Mouse (Mus musculus): ENCODE results near the gene Ppp1r1b. TPM values are rescaled to one million over a fixed set of nuclear protein-coding genes. Genes with fewer than 3 reads are reported as not detected.

Ppp1r1b gene
- polyA plus RNA-seq, 1 experiment from 2014 or later = 91.7 TPM

GRCm38 (mm10) chr11:98385638-98386585 lies 37.7 kb downstream of the Ppp1r1b start, which contains the start of gene Pnmt:
Gene Pnmt (plus strand): TSS chr11:98386450.
- no peak for ATAC-seq
- Histone ChIP-seq H3K4me1 (ENCODE audit: control insufficient read depth, insufficient read depth, low read length) (peaks cover 4% of the 10 kb centered on the region; the same call in 1 of the 2 replicates), H3K27me3 (replicated peaks; ENCODE audit: control insufficient read depth, insufficient read depth, low read length) (peaks cover 17% of the 10 kb centered on the region)

GRCm38 (mm10) chr11:98386596-98386995 lies 38.4 kb downstream of the Ppp1r1b start:
- 9% methylated on average over 24 of the region's 24 CpGs for WGBS
- Histone ChIP-seq H3K4me1 (ENCODE audit: control insufficient read depth, insufficient read depth, low read length) (peaks cover 7% of the 10 kb centered on the region; the same call in 1 of the 2 replicates), H3K4me3 (ENCODE audit: low read length) (no peak overlapping the region), H3K9ac (ENCODE audit: low read depth, low read length) (no peak overlapping the region), H3K27me3 (replicated peaks; ENCODE audit: control insufficient read depth, insufficient read depth, low read length) (peaks cover 17% of the 10 kb centered on the region), H3K36me3 (ENCODE audit: control insufficient read depth, insufficient read depth, low read length) (no peaks in the 10 kb centered on the region), H3K9me3 (ENCODE audit: control insufficient read depth, low read length) (no peaks in the 10 kb centered on the region), H3K27ac (ENCODE audit: low read length) (no peak overlapping the region), H3K4me2 (ENCODE audit: low read depth, low read length) (no peak overlapping the region)
- ATAC-seq = no peak

More at GRCm38 (mm10) chr11:98385638-98386585, 37.7 kb downstream of the Ppp1r1b start, which contains the start of gene Pnmt:
- Histone ChIP-seq H3K4me2 (ENCODE audit: low read depth, low read length) (no peak within 1 kb of the TSS), H3K9me3 (ENCODE audit: control insufficient read depth, low read length) (no peaks in the 10 kb centered on the region), H3K4me3 (ENCODE audit: low read length) (no peak within 1 kb of the TSS), H3K36me3 (ENCODE audit: control insufficient read depth, insufficient read depth, low read length) (no peaks in the 10 kb centered on the region), H3K27ac (ENCODE audit: low read length) (no peak within 1 kb of the TSS), H3K9ac (ENCODE audit: low read depth, low read length) (no peak within 1 kb of the TSS)
- 51% methylated on average over 25 of the region's 25 CpGs for WGBS

DNA sequence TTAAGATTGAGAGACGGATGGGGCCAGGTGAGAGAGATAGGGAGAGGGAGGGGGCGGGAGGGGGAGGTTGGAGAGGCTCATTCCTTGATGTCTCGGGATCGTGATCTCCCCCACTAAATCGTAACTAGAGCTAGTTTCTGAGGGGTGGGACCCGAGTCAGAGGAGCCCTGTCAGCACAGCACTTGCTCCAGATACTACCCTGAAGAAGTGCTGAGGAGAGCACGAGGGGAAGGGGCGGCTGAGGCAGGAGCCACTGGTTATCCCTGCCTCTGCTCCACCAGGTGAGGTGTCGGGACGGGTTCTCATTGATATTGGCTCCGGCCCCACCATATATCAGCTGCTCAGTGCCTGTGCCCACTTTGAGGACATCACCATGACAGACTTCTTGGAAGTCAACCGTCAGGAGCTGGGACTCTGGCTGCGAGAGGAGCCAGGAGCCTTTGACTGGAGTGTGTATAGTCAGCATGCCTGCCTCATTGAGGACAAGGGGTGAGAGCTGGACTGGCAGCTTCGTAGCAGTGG lies 38.9 kb downstream of the Ppp1r1b start:
- H3K36me3 ChIP-seq (ENCODE audit: control insufficient read depth, insufficient read depth, low read length) = no peaks in the 10 kb centered on the region
- H3K27me3 ChIP-seq (replicated peaks; ENCODE audit: control insufficient read depth, insufficient read depth, low read length) = peaks cover 17% of the 10 kb centered on the region
- 55% methylated on average over 14 of the region's 14 CpGs for WGBS
- no peak for ATAC-seq
- H3K9ac ChIP-seq (ENCODE audit: low read depth, low read length) = no peak overlapping the region
- H3K4me3 ChIP-seq (ENCODE audit: low read length) = no peak overlapping the region
- no peak overlapping the region for H3K27ac ChIP-seq (ENCODE audit: low read length)
- H3K4me1 ChIP-seq (ENCODE audit: control insufficient read depth, insufficient read depth, low read length) = peaks cover 12% of the 10 kb centered on the region
- no peak overlapping the region for H3K4me2 ChIP-seq (ENCODE audit: low read depth, low read length)
- H3K9me3 ChIP-seq (ENCODE audit: control insufficient read depth, low read length) = no peaks in the 10 kb centered on the region

GRCm38 (mm10) chr11:98388282-98388681 lies 40.1 kb downstream of the Ppp1r1b start:
- H3K9ac ChIP-seq (ENCODE audit: low read depth, low read length) = no peak overlapping the region
- WGBS = 75% methylated on average over 10 of the region's 10 CpGs
- H3K9me3 ChIP-seq (ENCODE audit: control insufficient read depth, low read length) = no peaks in the 10 kb centered on the region
- no peaks in the 10 kb centered on the region for H3K36me3 ChIP-seq (ENCODE audit: control insufficient read depth, insufficient read depth, low read length)
- peaks cover 24% of the 10 kb centered on the region for H3K4me1 ChIP-seq (ENCODE audit: control insufficient read depth, insufficient read depth, low read length)
- no peak overlapping the region for H3K4me2 ChIP-seq (ENCODE audit: low read depth, low read length)
- no peak overlapping the region for H3K27ac ChIP-seq (ENCODE audit: low read length)
- no peak overlapping the region for H3K4me3 ChIP-seq (ENCODE audit: low read length)
- ATAC-seq = no peak
- peaks cover 17% of the 10 kb centered on the region for H3K27me3 ChIP-seq (replicated peaks; ENCODE audit: control insufficient read depth, insufficient read depth, low read length)

GRCm38 (mm10) chr11:98389221-98389780 lies 41.1 kb downstream of the Ppp1r1b start:
- no peaks in the 10 kb centered on the region for H3K36me3 ChIP-seq (ENCODE audit: control insufficient read depth, insufficient read depth, low read length)

DNA sequence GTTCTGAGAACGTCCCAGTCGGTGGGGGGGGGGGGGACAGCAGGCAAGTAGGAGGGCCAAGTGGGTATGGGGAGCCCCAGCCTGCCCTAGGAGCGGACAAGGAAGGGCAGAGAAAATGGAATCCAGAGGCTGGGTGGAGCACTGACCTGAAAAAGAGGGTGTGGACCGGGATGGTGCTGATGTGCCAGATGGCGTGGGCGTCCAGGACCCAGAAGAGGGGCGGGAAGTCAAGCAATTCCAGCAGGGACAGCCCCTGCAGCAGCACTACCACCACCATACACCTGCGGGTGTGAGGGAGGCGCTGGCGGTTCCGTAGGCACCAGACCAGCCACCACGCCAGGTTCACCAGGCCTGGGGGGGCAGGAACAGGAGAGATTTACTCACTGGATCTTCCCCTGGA lies 41.9 kb downstream of the Ppp1r1b start:
- 68% methylated on average over 12 of the region's 12 CpGs for WGBS
- Histone ChIP-seq H3K27me3 (replicated peaks; ENCODE audit: control insufficient read depth, insufficient read depth, low read length) (peaks cover 14% of the 10 kb centered on the region), H3K4me2 (ENCODE audit: low read depth, low read length) (no peak overlapping the region), H3K36me3 (ENCODE audit: control insufficient read depth, insufficient read depth, low read length) (no peaks in the 10 kb centered on the region), H3K9ac (ENCODE audit: low read depth, low read length) (no peak overlapping the region), H3K4me1 (ENCODE audit: control insufficient read depth, insufficient read depth, low read length) (peaks cover 37% of the 10 kb centered on the region), H3K27ac (ENCODE audit: low read length) (no peak overlapping the region), H3K9me3 (ENCODE audit: control insufficient read depth, low read length) (no peaks in the 10 kb centered on the region), H3K4me3 (ENCODE audit: low read length) (no peak overlapping the region)
- no peak for ATAC-seq

More at GRCm38 (mm10) chr11:98389221-98389780, 41.1 kb downstream of the Ppp1r1b start:
- Histone ChIP-seq H3K9ac (ENCODE audit: low read depth, low read length) (no peak overlapping the region), H3K27me3 (replicated peaks; ENCODE audit: control insufficient read depth, insufficient read depth, low read length) (peaks cover 17% of the 10 kb centered on the region), H3K9me3 (ENCODE audit: control insufficient read depth, low read length) (no peaks in the 10 kb centered on the region), H3K4me1 (ENCODE audit: control insufficient read depth, insufficient read depth, low read length) (peaks cover 34% of the 10 kb centered on the region), H3K4me2 (ENCODE audit: low read depth, low read length) (no peak overlapping the region), H3K4me3 (ENCODE audit: low read length) (no peak overlapping the region), H3K27ac (ENCODE audit: low read length) (no peak overlapping the region)
- no peak for ATAC-seq
- WGBS = 28% methylated on average over 9 of the region's 9 CpGs

DNA sequence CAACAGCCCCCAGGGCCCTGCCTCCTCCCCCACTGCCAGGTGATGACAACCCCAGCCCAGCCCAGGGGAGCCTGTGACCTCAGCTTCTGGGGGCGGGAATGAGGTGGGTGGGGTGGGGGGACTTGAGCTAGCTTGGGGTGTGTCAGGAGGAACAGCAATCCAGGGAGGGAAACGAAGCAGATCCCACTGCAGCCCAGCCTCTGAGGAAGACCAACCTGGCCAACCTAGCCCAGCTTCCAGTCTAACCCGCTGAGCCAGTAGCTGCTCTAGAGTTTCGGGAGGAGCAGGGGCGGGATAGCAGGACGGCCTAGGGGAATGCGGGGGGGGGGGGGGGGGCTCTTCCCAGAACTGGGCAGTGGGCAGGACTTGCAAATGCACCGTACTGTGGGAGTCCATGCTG lies 43.8 kb downstream of the Ppp1r1b start:
- ATAC-seq = no peak
- Histone ChIP-seq H3K4me1 (ENCODE audit: control insufficient read depth, insufficient read depth, low read length) (peaks cover 37% of the 10 kb centered on the region), H3K9ac (ENCODE audit: low read depth, low read length) (peak overlapping the region; percentile 50; the same call in 1 of the 2 replicates), H3K4me2 (ENCODE audit: low read depth, low read length) (no peak overlapping the region), H3K4me3 (ENCODE audit: low read length) (no peak overlapping the region), H3K9me3 (ENCODE audit: control insufficient read depth, low read length) (no peaks in the 10 kb centered on the region), H3K27ac (ENCODE audit: low read length) (peak overlapping the region; percentile 85), H3K27me3 (replicated peaks; ENCODE audit: control insufficient read depth, insufficient read depth, low read length) (peaks cover 6% of the 10 kb centered on the region; the same call in 1 of the 2 replicates), H3K36me3 (ENCODE audit: control insufficient read depth, insufficient read depth, low read length) (no peaks in the 10 kb centered on the region)
- WGBS = 13% methylated on average over 6 of the region's 8 CpGs

GRCm38 (mm10) chr11:98392645-98393044 lies 44.4 kb downstream of the Ppp1r1b start:
- H3K27ac ChIP-seq (ENCODE audit: low read length) = peak overlapping the region; percentile 85
- WGBS = 30% methylated on average over 4 of the region's 4 CpGs
- peaks cover 2% of the 10 kb centered on the region; the same call in 1 of the 2 replicates for H3K27me3 ChIP-seq (replicated peaks; ENCODE audit: control insufficient read depth, insufficient read depth, low read length)
- H3K4me3 ChIP-seq (ENCODE audit: low read length) = no peak overlapping the region
- peak overlapping the region; percentile 27; the same call in 1 of the 2 replicates for H3K4me2 ChIP-seq (ENCODE audit: low read depth, low read length)
- peak; percentile 43 for ATAC-seq
- peak overlapping the region; percentile 50; the same call in 1 of the 2 replicates for H3K9ac ChIP-seq (ENCODE audit: low read depth, low read length)
- H3K9me3 ChIP-seq (ENCODE audit: control insufficient read depth, low read length) = no peaks in the 10 kb centered on the region
- peaks cover 37% of the 10 kb centered on the region for H3K4me1 ChIP-seq (ENCODE audit: control insufficient read depth, insufficient read depth, low read length)
- H3K36me3 ChIP-seq (ENCODE audit: control insufficient read depth, insufficient read depth, low read length) = no peaks in the 10 kb centered on the region

GRCm38 (mm10) chr11:98393317-98393716 lies 45.1 kb downstream of the Ppp1r1b start:
- Histone ChIP-seq H3K4me2 (ENCODE audit: low read depth, low read length) (peak overlapping the region; percentile 27; the same call in 1 of the 2 replicates), H3K4me3 (ENCODE audit: low read length) (no peak overlapping the region), H3K27me3 (replicated peaks; ENCODE audit: control insufficient read depth, insufficient read depth, low read length) (no peaks in the 10 kb centered on the region), H3K4me1 (ENCODE audit: control insufficient read depth, insufficient read depth, low read length) (peaks cover 37% of the 10 kb centered on the region), H3K9me3 (ENCODE audit: control insufficient read depth, low read length) (no peaks in the 10 kb centered on the region), H3K9ac (ENCODE audit: low read depth, low read length) (peak overlapping the region; percentile 50; the same call in 1 of the 2 replicates), H3K27ac (ENCODE audit: low read length) (peak overlapping the region; percentile 92), H3K36me3 (ENCODE audit: control insufficient read depth, insufficient read depth, low read length) (no peaks in the 10 kb centered on the region)
- peak; percentile 45 for ATAC-seq
- WGBS = 66% methylated on average over 6 of the region's 6 CpGs

Measured in intestine, embryonic 16.5 days (tissue).